Mouse (Mus musculus) stomach, embryonic 16.5 days (tissue): Measurements from ENCODE around the gene Zc3h15. TPM values are rescaled to one million over a fixed set of nuclear protein-coding genes. Genes with fewer than 3 reads are reported as not detected.
"Not testable (repeated sequence)": the region's sequence is repeated elsewhere in the genome, so short reads cannot be mapped to it uniquely, and the experiment has no call there.

Experiments
- ATAC-seq: fragments of 200-750 bp; cut with Nextera tagmentation; 2 replicates; pipeline ENCODE4 v1.8.0; 2017; ENCODE audit warnings: moderate number of reproducible peaks, moderate TSS enrichment; ENCODE audit not compliant: insufficient read depth, low FRiP score
- H3K27ac ChIP-seq: fragments of 300-500 bp; sonication (generic); 2 replicates; pipeline ENCODE4 v1.5.1; 2014; ENCODE audit warnings: low read length
- H3K27me3 ChIP-seq: fragments of 300-500 bp; sonication (generic); 2 replicates; pipeline ENCODE4 v1.6.1; 2014; ENCODE audit warnings: low read length, control low read depth, mixed read lengths; ENCODE audit not compliant: control insufficient read depth, insufficient read depth
- H3K36me3 ChIP-seq: fragments of 300-500 bp; sonication (generic); 2 replicates; pipeline ENCODE4 v1.6.1; 2014; ENCODE audit warnings: low read length; ENCODE audit not compliant: control insufficient read depth, insufficient read depth
- H3K4me1 ChIP-seq: fragments of 300-500 bp; sonication (generic); 2 replicates; pipeline ENCODE4 v1.6.1; 2014; ENCODE audit warnings: low read length, control low read depth, mixed read lengths; ENCODE audit not compliant: control insufficient read depth, insufficient read depth
- H3K4me2 ChIP-seq: fragments of 300-500 bp; sonication (generic); 2 replicates; pipeline ENCODE4 v1.6.1; 2014; ENCODE audit warnings: low read depth, low read length, mixed read lengths
- H3K4me3 ChIP-seq: fragments of 300-500 bp; sonication (generic); replicated peaks from 2 replicates; pipeline ENCODE4 v1.5.1; 2014; ENCODE audit warnings: mild to moderate bottlenecking, low read length
- H3K9ac ChIP-seq: fragments of 300-500 bp; sonication (generic); 2 replicates; pipeline ENCODE4 v1.6.1; 2014; ENCODE audit warnings: low read length
- H3K9me3 ChIP-seq: fragments of 300-500 bp; sonication (generic); replicated peaks from 2 replicates; pipeline ENCODE4 v1.6.1; 2016; ENCODE audit warnings: low read length, control low read depth; ENCODE audit not compliant: control insufficient read depth
- WGBS: fragments of 180-500 bp; shearing (Covaris S2); extraction: QIAGEN DNeasy Blood & Tissue Kit; methylation state at CpG from one replicate; pipeline ENCODE4 v1.1.7; 2014; 5-methylcytosine and 5-hydroxymethylcytosine counted together
- polyA plus RNA-seq: library from polyadenylated mRNA; unstranded; fragments of >200 nt; fragmentation: Nextera tagmentation; extraction: Ambion mirVana; gene quantifications from 2 replicates; pipeline ENCODE4 v1.2.1, GENCODE M21; 2015

Gene Zc3h15
- polyA plus RNA-seq, 1 experiment from 2014 or later: 120 TPM

DNA sequence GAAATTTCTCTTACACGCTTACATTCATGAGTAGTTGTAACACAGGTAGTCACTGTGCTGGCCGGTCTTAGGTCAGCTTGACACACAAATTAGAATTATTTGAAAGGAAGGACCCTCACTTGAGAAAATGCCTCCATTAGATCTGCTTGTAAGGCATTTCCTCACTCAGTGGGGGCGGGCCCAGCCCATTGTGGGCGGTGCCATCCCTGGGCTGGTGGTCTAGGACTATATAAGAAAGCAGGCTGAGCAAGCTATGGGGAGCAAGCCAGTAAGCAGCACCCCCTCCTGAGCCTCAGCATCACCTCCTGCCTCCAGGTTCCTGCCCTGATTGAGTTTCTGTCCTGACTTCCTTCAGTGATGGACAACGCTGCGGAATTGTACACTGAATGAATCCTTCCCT, 16.3 kb upstream of the Zc3h15 start:
- no peak overlapping the region for H3K9ac ChIP-seq
- no peaks in the 10 kb centered on the region for H3K4me1 ChIP-seq
- no peak overlapping the region for H3K4me2 ChIP-seq
- WGBS: 90% methylated on average over 6 of the region's 6 CpGs
- H3K36me3 ChIP-seq: no peaks in the 10 kb centered on the region
- ATAC-seq: no peak
- H3K27ac ChIP-seq: no peak overlapping the region
- no peaks in the 10 kb centered on the region for H3K9me3 ChIP-seq
- no peak overlapping the region for H3K4me3 ChIP-seq
- H3K27me3 ChIP-seq: no peaks in the 10 kb centered on the region

DNA sequence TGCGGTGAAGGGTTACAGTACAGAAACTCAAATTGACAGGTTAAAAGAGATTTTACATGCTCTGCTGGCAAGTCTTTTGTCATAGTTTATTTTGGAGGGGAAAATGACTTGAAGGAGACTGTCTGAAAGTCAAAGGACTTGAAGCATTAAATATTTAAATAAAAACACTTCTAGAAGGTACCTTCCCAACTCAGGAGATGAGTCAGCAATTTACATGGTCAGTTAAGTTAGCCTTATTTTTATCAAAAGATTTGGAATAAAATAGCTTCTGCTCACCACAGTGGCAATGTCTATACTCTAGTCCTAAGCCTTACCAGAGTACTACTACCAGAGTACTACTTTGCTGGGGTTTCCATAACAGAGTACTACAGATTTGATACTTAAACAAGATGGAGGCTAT, 2.2 kb upstream of the Zc3h15 start:
- H3K36me3 ChIP-seq: no peaks in the 10 kb centered on the region
- no peaks in the 10 kb centered on the region for H3K9me3 ChIP-seq
- no peak for ATAC-seq
- no peaks in the 10 kb centered on the region for H3K27me3 ChIP-seq
- H3K9ac ChIP-seq: no peak overlapping the region
- no peak overlapping the region for H3K4me2 ChIP-seq
- 61% methylated on average over 1 of the region's 1 CpGs for WGBS
- H3K27ac ChIP-seq: no peak overlapping the region
- peaks cover 8% of the 10 kb centered on the region; the same call in 1 of the 2 replicates for H3K4me1 ChIP-seq
- H3K4me3 ChIP-seq: no peak overlapping the region

- Histone ChIP-seq H3K4me3 (no peak overlapping the region), H3K9me3 (no peaks in the 10 kb centered on the region), H3K4me1 (peaks cover 10% of the 10 kb centered on the region; the same call in 1 of the 2 replicates), H3K27me3 (no peaks in the 10 kb centered on the region), H3K4me2 (no peak overlapping the region), H3K36me3 (no peaks in the 10 kb centered on the region), H3K27ac (no peak overlapping the region), H3K9ac (no peak overlapping the region)
- WGBS: 71% methylated on average over 9 of the region's 9 CpGs
- ATAC-seq: no peak
These were observed 4.7 kb downstream of the Zc3h15 start for GRCm38 (mm10) chr2:83648916-83649315.

DNA sequence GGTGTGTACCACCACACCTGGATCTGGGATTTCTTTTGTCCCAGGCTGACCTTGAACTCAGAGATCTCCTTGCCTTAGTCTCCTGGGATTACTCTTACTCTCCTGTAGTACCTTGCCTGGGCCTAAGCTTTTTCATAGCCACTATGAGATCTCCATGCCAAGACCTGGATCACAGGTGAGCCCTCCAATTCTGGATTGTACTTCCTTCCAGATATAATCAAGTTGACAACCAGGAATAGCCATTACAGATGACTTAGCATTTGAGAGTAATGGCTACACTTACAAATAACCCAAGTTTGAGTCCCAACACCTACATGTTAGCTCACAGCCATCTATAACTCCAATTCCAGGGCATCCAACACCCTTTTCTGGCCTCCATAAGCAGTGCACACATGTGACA, 8.4 kb downstream of the Zc3h15 start:
- Histone ChIP-seq H3K4me3 (no peak overlapping the region), H3K4me1 (peaks cover 2% of the 10 kb centered on the region; the same call in 1 of the 2 replicates), H3K27me3 (no peaks in the 10 kb centered on the region), H3K4me2 (no peak overlapping the region), H3K9ac (no peak overlapping the region), H3K27ac (no peak overlapping the region), H3K36me3 (no peaks in the 10 kb centered on the region), H3K9me3 (no peaks in the 10 kb centered on the region)
- no peak for ATAC-seq

- H3K9me3 ChIP-seq: no peaks in the 10 kb centered on the region
- no peaks in the 10 kb centered on the region for H3K27me3 ChIP-seq
- peaks cover 11% of the 10 kb centered on the region; the same call in 1 of the 2 replicates for H3K36me3 ChIP-seq
- no peak for ATAC-seq
- H3K4me1 ChIP-seq: no peaks in the 10 kb centered on the region
- no peak overlapping the region for H3K9ac ChIP-seq
- 64% methylated on average over 3 of the region's 3 CpGs for WGBS
- no peak overlapping the region for H3K4me3 ChIP-seq
- no peak overlapping the region for H3K27ac ChIP-seq
- no peak overlapping the region for H3K4me2 ChIP-seq
These were observed 15.0 kb downstream of the Zc3h15 start for GRCm38 (mm10) chr2:83659279-83659678.

- Histone ChIP-seq H3K36me3 (peaks cover 11% of the 10 kb centered on the region; the same call in 1 of the 2 replicates), H3K27me3 (no peaks in the 10 kb centered on the region), H3K27ac (no peak overlapping the region), H3K4me2 (no peak overlapping the region), H3K4me3 (no peak overlapping the region), H3K9me3 (no peaks in the 10 kb centered on the region), H3K4me1 (no peaks in the 10 kb centered on the region), H3K9ac (no peak overlapping the region)
- WGBS: 77% methylated on average over 1 of the region's 1 CpGs
- no peak for ATAC-seq
These were observed 15.9 kb downstream of the Zc3h15 start for GRCm38 (mm10) chr2:83660114-83660513.

- WGBS: 93% methylated on average over 6 of the region's 6 CpGs
- ATAC-seq: no peak
- H3K9me3 ChIP-seq: no peaks in the 10 kb centered on the region
- H3K4me3 ChIP-seq: no peak overlapping the region
- peaks cover 11% of the 10 kb centered on the region; the same call in 1 of the 2 replicates for H3K36me3 ChIP-seq
- no peaks in the 10 kb centered on the region for H3K4me1 ChIP-seq
- H3K27me3 ChIP-seq: no peaks in the 10 kb centered on the region
- H3K4me2 ChIP-seq: no peak overlapping the region
- no peak overlapping the region for H3K9ac ChIP-seq
- H3K27ac ChIP-seq: no peak overlapping the region
These were observed 17.1 kb downstream of the Zc3h15 start for GRCm38 (mm10) chr2:83661351-83661750.

- H3K27ac ChIP-seq, ATAC-seq, H3K4me3 ChIP-seq, H3K4me1 ChIP-seq, H3K9ac ChIP-seq, H3K4me2 ChIP-seq, H3K27me3 ChIP-seq, H3K9me3 ChIP-seq: not testable (repeated sequence)
- 98% methylated on average over 2 of the region's 2 CpGs for WGBS
- peaks cover 14% of the 10 kb centered on the region; the same call in 1 of the 2 replicates for H3K36me3 ChIP-seq
These were observed 20.8 kb downstream of the Zc3h15 start for GRCm38 (mm10) chr2:83665051-83665450.

DNA sequence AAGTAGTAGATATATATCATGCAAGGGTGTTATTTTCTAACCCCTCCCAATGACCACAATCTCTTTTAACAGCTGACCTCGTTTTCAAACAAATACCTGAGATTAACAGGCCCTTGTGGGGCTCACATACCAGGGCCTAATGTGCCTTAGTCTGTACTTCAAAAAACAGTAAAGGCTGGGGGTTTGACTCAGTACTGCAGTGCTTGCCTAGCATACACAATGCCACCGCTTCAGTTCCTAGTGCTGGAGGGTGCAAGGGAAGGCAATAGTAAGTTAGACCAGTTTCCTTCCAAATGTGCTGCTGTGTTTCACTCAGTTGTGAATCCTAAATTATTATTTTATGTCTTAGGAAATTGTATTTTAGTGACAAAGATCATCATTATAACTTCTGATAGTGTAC, 23.2 kb downstream of the Zc3h15 start:
- Histone ChIP-seq H3K36me3 (peaks cover 7% of the 10 kb centered on the region; the same call in 1 of the 2 replicates), H3K27ac (no peak overlapping the region), H3K4me3 (no peak overlapping the region), H3K9ac (no peak overlapping the region), H3K4me1 (no peaks in the 10 kb centered on the region), H3K4me2 (no peak overlapping the region), H3K27me3 (no peaks in the 10 kb centered on the region), H3K9me3 (no peaks in the 10 kb centered on the region)
- WGBS: 74% methylated on average over 2 of the region's 2 CpGs
- no peak for ATAC-seq

DNA sequence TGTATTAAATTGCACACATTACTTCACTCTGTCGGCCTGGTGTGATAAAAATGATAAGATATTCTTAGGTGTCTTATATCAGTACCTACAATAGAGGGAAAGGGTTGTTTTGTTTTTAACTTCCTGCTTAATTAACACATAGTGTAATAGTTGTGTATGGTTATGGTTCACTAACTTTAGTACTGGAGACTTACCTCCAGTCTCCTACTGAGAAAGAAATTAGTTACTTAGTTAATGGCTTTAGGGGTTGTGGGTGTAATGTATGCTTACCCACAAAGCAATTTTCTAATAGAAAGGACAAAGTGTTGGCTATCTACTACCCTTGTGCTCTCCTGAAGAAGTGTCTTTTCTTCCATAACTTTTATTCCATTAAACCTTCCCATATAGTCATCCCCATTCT, 23.8 kb downstream of the Zc3h15 start:
- no peak overlapping the region for H3K4me2 ChIP-seq
- no peak overlapping the region for H3K9ac ChIP-seq
- no peak overlapping the region for H3K4me3 ChIP-seq
- peaks cover 3% of the 10 kb centered on the region; the same call in 1 of the 2 replicates for H3K36me3 ChIP-seq
- ATAC-seq: no peak
- 68% methylated on average over 1 of the region's 1 CpGs for WGBS
- H3K4me1 ChIP-seq: no peaks in the 10 kb centered on the region
- H3K27me3 ChIP-seq: no peaks in the 10 kb centered on the region
- H3K27ac ChIP-seq: no peak overlapping the region
- H3K9me3 ChIP-seq: no peaks in the 10 kb centered on the region
